Mouse (Mus musculus) hindbrain, embryonic 14.5 days (tissue): ENCODE data around the gene Crcp. TPM values are rescaled to one million over a fixed set of nuclear protein-coding genes. Genes with fewer than 3 reads are reported as not detected.

Source experiments
- ATAC-seq: fragments of 200-750 bp; cut with Nextera tagmentation; 2 replicates; pipeline ENCODE4 v1.8.0; 2017; ENCODE audit warnings: moderate number of reproducible peaks, mild to moderate bottlenecking, moderate TSS enrichment, moderate library complexity; ENCODE audit not compliant: low FRiP score
- DNase-seq: peaks from one replicate; pipeline ENCODE4 v3.0.0-alpha.2; 2015; ENCODE audit warnings: low spot score
- H3K27ac ChIP-seq: fragments of 300-500 bp; sonication (generic); 2 replicates; pipeline ENCODE4 v1.5.1; 2014; ENCODE audit warnings: mild to moderate bottlenecking, moderate library complexity
- H3K27me3 ChIP-seq: fragments of 300-500 bp; sonication (generic); 2 replicates; pipeline ENCODE4 v1.6.1; 2014; ENCODE audit warnings: mild to moderate bottlenecking, low read length, mixed read lengths; ENCODE audit not compliant: control insufficient read depth, insufficient read depth
- H3K36me3 ChIP-seq: fragments of 300-500 bp; sonication (generic); replicated peaks from 2 replicates; pipeline ENCODE4 v1.6.1; 2014; ENCODE audit not compliant: control insufficient read depth, insufficient read depth
- H3K4me1 ChIP-seq: fragments of 300-500 bp; sonication (generic); replicated peaks from 2 replicates; pipeline ENCODE4 v1.6.1; 2014; ENCODE audit warnings: antibody characterized with exemption, low read length, mixed read lengths; ENCODE audit not compliant: control insufficient read depth, insufficient read depth
- H3K4me2 ChIP-seq: fragments of 300-500 bp; sonication (generic); replicated peaks from 2 replicates; pipeline ENCODE4 v1.6.1; 2014; ENCODE audit warnings: mild to moderate bottlenecking, moderate library complexity
- H3K4me3 ChIP-seq: fragments of 300-500 bp; sonication (generic); replicated peaks from 2 replicates; pipeline ENCODE4 v1.5.1; 2014; ENCODE audit warnings: mild to moderate bottlenecking, low read length
- H3K9ac ChIP-seq: fragments of 300-500 bp; sonication (generic); 2 replicates; pipeline ENCODE4 v1.6.1; 2014
- H3K9me3 ChIP-seq: fragments of 300-500 bp; sonication (generic); 2 replicates; pipeline ENCODE4 v1.6.1; 2016; ENCODE audit warnings: low read length; ENCODE audit not compliant: control insufficient read depth
- WGBS: fragments of 180-500 bp; shearing (Covaris S2); extraction: QIAGEN DNeasy Blood & Tissue Kit; methylation state at CpG from one replicate; pipeline ENCODE4 v1.1.7; 2014; 5-methylcytosine and 5-hydroxymethylcytosine counted together
- polyA plus RNA-seq: library from polyadenylated mRNA; unstranded; fragments of >200 nt; fragmentation: Nextera tagmentation; extraction: Ambion mirVana; gene quantifications from 2 replicates; pipeline ENCODE4 v1.2.1, GENCODE M21; 2014

Gene Crcp
- polyA plus RNA-seq, 1 experiment from 2014 or later, result 49.2 TPM

DNA sequence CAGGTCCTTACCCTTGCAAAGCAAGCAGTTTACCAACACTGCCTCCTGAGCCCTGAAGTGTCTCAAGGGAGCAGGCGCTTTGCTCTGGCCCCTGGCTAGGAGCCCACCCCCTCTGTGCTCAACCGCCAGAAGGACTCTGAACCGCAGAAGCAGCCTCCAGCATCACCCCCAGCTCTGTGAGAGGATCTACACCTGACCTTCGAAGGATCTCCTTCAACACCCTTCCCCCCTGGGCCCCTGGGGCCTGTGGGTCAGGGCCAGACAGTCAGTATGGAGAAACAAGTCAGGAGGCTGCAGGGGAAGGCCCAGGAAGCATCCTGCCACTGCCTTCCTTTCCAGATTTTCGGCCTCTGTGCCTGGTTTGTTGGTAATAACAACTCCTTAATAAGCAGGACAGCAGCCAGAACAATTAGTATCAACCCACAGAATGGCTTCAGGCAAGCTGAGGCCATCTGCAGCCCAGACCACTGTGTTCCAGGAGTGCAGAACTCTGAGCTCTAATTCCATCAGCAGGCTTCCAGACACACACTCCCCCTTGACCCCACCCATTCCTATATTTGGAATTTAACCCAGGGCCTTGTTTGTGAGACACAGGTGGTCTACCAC is 7.6 kb upstream of the Crcp start:
- Histone ChIP-seq H3K4me1 (peaks cover 5% of the 10 kb centered on the region; the same call in 1 of the 2 replicates), H3K27me3 (no peaks in the 10 kb centered on the region; the same call in 1 of the 2 replicates), H3K9me3 (no peaks in the 10 kb centered on the region), H3K4me2 (no peak overlapping the region), H3K9ac (no peak overlapping the region), H3K27ac (no peak overlapping the region), H3K4me3 (no peak overlapping the region), H3K36me3 (no peaks in the 10 kb centered on the region)
- no peak for ATAC-seq
- DNase-seq, result no peak
- 54% methylated on average over 5 of the region's 5 CpGs for WGBS

DNA sequence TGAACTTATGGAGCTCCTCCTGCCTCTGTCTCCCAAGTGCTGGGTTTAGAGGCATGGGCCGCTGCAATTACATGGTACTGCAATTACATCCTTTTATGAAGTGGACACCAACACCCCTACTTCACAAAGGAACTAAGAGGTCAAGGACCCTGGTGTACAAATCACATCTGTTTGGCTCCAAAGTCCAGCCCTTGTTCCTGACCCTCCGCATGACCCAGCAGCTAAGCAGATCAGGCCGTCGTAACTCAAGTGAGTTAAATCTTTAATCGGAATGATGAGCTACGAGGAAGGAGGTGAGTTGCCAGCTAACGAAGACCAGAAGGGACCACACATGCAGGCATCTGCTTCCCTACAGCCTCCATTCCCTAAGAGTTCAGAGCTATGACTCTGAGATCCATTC is 6.7 kb upstream of the Crcp start:
- H3K4me1 ChIP-seq, result peaks cover 5% of the 10 kb centered on the region; the same call in 1 of the 2 replicates
- no peak overlapping the region for H3K4me2 ChIP-seq
- H3K36me3 ChIP-seq, result no peaks in the 10 kb centered on the region
- no peaks in the 10 kb centered on the region for H3K9me3 ChIP-seq
- H3K4me3 ChIP-seq, result no peak overlapping the region
- WGBS, result 83% methylated on average over 7 of the region's 7 CpGs
- no peak overlapping the region for H3K9ac ChIP-seq
- no peaks in the 10 kb centered on the region; the same call in 1 of the 2 replicates for H3K27me3 ChIP-seq
- ATAC-seq (no peak), DNase-seq (no peak)
- H3K27ac ChIP-seq, result no peak overlapping the region

DNA sequence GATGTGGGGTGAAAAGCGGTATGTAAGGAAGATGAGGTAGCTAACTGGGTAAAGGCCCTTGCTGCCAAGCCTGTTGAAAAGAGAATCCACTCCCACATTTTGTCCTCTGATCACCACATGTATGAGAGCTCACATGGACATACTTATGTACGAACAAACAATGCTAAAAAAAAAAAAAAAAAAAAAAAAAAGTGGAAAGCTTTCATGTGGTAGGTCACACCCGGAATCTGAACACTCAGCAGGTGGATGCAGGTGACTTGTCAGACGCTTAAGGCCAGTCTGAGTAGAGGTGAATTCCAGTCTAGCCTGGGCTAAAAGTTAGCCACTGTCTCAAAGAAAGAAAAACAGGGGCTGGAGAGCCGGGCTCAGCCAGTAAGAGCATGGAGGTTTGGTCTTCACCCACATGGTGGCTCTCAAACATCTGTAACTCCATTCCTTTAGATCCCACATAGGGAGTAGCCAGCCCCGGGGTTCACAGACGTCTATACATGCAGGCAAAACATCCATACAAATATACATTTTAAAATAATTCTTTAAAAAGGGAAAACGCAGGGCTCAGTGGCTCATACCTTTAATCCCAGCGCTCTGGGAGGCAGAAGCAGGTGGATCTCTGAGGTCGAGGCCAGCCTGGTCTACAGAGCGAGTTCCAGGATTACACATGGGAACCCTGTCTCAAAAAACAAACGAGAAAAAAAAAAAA is 5.9 kb upstream of the Crcp start:
- Histone ChIP-seq H3K36me3 (no peaks in the 10 kb centered on the region), H3K27ac (no peak overlapping the region), H3K4me1 (peaks cover 5% of the 10 kb centered on the region; the same call in 1 of the 2 replicates), H3K9me3 (no peaks in the 10 kb centered on the region), H3K27me3 (no peaks in the 10 kb centered on the region; the same call in 1 of the 2 replicates), H3K4me2 (peak overlapping the region; percentile 84), H3K4me3 (peak overlapping the region; percentile 44), H3K9ac (peak overlapping the region; percentile 49)
- DNase-seq (no peak), ATAC-seq (no peak)
- 49% methylated on average over 12 of the region's 12 CpGs for WGBS

- H3K27me3 ChIP-seq, result no peaks in the 10 kb centered on the region; the same call in 1 of the 2 replicates
- H3K27ac ChIP-seq, result peak overlapping the region; percentile 81
- WGBS, result under 1% methylated on average over 32 of the region's 32 CpGs
- H3K36me3 ChIP-seq, result no peaks in the 10 kb centered on the region
- H3K4me1 ChIP-seq, result peaks cover 5% of the 10 kb centered on the region; the same call in 1 of the 2 replicates
- peak overlapping the region; percentile 49 for H3K9ac ChIP-seq
- H3K4me2 ChIP-seq, result peak overlapping the region; percentile 84
- ATAC-seq (peak; percentile 84), DNase-seq (peak; percentile 89)
- H3K9me3 ChIP-seq, result no peaks in the 10 kb centered on the region
- peak overlapping the region; percentile 44 for H3K4me3 ChIP-seq
These were observed 5.1 kb upstream of the Crcp start for GRCm38 (mm10) chr5:130023767-130024539.

GRCm38 (mm10) chr5:130027134-130027533 is 2.0 kb upstream of the Crcp start:
- Histone ChIP-seq H3K9me3 (no peaks in the 10 kb centered on the region), H3K9ac (no peak overlapping the region), H3K27me3 (no peaks in the 10 kb centered on the region; the same call in 1 of the 2 replicates), H3K27ac (no peak overlapping the region), H3K4me1 (peaks cover 14% of the 10 kb centered on the region), H3K4me2 (no peak overlapping the region), H3K36me3 (no peaks in the 10 kb centered on the region), H3K4me3 (no peak overlapping the region)
- 76% methylated on average over 5 of the region's 5 CpGs for WGBS
- DNase-seq (no peak), ATAC-seq (no peak)

- 89% methylated on average over 7 of the region's 7 CpGs for WGBS
These were observed 1.4 kb upstream of the Crcp start for GRCm38 (mm10) chr5:130027696-130028095.

GRCm38 (mm10) chr5:130031410-130032390 is 2.6 kb downstream of the Crcp start:
- Histone ChIP-seq H3K27me3 (no peaks in the 10 kb centered on the region), H3K4me1 (peaks cover 9% of the 10 kb centered on the region; the same call in 1 of the 2 replicates), H3K36me3 (peaks cover 15% of the 10 kb centered on the region; the same call in 1 of the 2 replicates), H3K9me3 (no peaks in the 10 kb centered on the region), H3K4me2 (no peak overlapping the region), H3K4me3 (no peak overlapping the region), H3K9ac (no peak overlapping the region), H3K27ac (no peak overlapping the region)
- 92% methylated on average over 19 of the region's 19 CpGs for WGBS
- DNase-seq (no peak), ATAC-seq (no peak)

More at GRCm38 (mm10) chr5:130027696-130028095, 1.4 kb upstream of the Crcp start:
- Histone ChIP-seq H3K4me3 (no peak overlapping the region), H3K27ac (no peak overlapping the region), H3K27me3 (no peaks in the 10 kb centered on the region; the same call in 1 of the 2 replicates), H3K4me2 (no peak overlapping the region), H3K9me3 (no peaks in the 10 kb centered on the region), H3K36me3 (no peaks in the 10 kb centered on the region), H3K9ac (no peak overlapping the region), H3K4me1 (peaks cover 14% of the 10 kb centered on the region)
- DNase-seq, result no peak
- no peak for ATAC-seq

GRCm38 (mm10) chr5:130033869-130034268 is 4.8 kb downstream of the Crcp start:
- Histone ChIP-seq H3K4me2 (no peak overlapping the region), H3K4me3 (no peak overlapping the region), H3K27me3 (no peaks in the 10 kb centered on the region), H3K4me1 (peaks cover 9% of the 10 kb centered on the region; the same call in 1 of the 2 replicates), H3K27ac (no peak overlapping the region), H3K9ac (no peak overlapping the region), H3K9me3 (no peaks in the 10 kb centered on the region), H3K36me3 (peaks cover 31% of the 10 kb centered on the region)
- ATAC-seq (no peak), DNase-seq (no peak)
- WGBS, result 86% methylated on average over 2 of the region's 2 CpGs
